Mouse (Mus musculus): Measurements from ENCODE around the gene Prkn. TPM values are rescaled to one million over a fixed set of nuclear protein-coding genes. Genes with fewer than 3 reads are reported as not detected.
A peak's percentile ranks its signal among the peaks of the same experiment; 100 is the strongest.

Prkn gene
- total RNA-seq, 2 experiments from 2014 or later, result 1.8 TPM; not detected in 1

DNA sequence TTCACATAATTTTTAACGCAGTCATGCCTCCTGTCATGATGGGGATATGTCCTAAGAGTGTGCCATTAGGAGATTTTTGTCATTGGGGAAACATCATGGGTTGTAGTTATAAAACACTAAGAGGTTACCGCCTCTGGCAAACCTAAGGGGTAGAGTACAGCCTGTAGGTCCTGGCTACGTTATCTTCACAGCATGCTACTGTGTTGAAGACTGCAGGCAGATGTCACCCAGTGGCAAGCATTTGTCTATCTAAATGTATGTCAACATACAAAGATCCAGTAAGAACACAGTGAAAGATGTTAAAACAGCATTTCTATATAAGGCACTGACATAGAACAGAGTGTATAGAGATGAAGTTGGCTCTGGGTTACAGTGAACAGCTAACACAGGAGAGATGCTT lies 1155.3 kb downstream of the Prkn start:
- ATAC-seq (replicated peaks; ENCODE audit: poor library complexity, severe bottlenecking), result no peak

DNA sequence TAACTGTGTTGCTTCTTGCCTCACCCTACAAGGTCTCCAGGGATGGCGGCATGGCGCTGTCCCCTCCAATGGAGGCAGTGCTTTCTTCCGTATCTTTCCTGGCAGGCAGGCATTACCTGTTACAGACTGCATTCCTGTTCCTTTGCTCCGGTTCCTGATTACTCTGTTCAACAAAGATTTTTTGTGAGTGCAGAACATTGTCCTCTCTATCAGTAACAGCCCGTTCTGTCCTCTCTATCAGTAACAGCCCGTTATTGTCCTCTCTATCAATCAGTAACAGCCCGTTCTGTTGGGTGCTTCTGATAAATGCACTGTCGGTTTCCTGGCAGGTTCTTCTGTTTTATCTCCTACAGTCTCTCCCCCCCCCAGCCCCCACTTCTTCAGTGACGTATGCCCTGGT lies 1156.1 kb downstream of the Prkn start:
- no peak for ATAC-seq (replicated peaks; ENCODE audit: poor library complexity, severe bottlenecking)

DNA sequence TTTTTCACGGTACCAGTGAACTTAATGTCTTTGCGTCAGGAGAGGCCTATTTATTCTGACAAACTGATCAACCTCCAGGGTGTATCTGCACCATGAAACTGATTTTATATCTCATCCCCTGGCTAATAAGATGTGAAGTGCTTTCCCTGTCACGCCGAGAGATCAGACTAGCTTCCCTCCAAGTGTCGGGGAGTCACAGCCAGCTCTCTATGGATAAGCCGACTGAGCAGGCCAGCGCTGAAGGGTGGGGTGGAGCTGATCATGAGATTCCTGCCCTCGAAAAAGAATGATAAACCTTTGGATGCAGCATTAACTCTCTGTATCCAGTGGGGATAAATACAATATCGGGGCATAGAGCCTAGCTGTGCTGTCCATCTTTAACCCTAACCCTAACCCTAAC lies 1160.1 kb downstream of the Prkn start:
- ATAC-seq (replicated peaks; ENCODE audit: poor library complexity, severe bottlenecking), result no peak

DNA sequence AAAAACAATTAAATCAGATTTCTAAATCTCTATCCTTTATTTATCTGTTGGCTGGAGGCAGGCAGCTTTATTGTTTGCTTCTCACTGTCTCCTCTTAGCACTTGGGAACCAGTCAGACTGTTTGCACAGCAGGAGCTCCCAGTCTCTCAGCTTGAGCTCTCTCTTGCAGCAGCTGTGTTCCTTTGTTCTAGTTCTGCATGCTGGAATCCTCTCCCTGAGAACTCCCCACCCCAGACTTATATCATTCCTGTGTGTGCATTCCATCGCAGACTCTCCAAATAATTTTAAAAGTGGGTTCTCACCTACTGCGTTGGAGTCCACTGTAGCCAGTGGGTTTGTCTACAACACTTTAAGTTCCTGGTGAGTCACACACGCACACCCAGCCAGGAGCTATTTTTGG lies 1181.1 kb downstream of the Prkn start:
- no peak for ATAC-seq (replicated peaks; ENCODE audit: poor library complexity, severe bottlenecking)

DNA sequence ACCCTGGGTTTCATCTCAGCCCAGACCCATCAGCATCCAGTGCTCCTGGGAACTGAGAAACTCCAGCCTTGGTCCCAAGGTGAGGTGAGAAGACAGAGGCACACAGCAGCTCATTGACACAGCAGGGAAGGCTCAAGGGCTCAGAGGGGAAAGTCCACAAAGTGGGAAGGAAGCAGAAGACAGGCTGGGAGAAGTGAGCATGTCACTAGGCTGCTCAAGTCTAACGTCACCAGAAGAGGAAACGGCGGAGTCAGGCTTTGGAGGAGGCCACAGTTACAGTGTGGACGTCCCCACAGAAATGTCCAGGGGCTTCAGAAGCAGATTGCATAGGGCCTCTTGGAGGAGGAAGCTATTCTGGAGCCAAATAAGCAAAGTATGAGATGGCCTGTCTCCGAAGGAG lies 1189.2 kb downstream of the Prkn start:
- peak; percentile 38 for ATAC-seq (replicated peaks; ENCODE audit: poor library complexity, severe bottlenecking)

DNA sequence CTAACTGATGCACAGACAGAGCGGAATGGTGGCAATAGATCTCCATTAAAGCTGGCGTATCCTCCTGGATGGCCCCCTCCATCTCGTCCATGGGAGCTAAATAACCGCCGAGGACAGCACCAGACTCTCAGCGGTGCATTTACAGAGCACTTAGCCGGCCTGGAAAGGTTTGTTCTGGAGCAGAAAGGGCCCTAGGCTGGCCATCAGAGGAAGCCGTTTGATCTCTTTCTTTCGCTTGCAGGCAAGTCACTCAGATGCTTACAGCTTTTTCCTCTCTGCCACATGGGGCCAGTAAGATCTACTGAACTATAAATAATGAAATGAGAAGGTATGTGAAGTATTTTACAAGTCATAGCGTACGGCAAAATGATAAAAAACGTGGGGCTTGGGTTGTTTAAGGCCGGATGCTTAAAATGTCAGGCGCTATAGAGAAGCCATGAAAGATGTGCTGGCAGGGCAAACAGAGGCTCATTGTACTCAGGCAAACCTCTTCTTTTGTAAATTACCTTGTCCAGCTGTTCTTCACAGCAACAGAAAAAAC lies 1189.8 kb downstream of the Prkn start:
- no peak for ATAC-seq (replicated peaks; ENCODE audit: poor library complexity, severe bottlenecking)

DNA sequence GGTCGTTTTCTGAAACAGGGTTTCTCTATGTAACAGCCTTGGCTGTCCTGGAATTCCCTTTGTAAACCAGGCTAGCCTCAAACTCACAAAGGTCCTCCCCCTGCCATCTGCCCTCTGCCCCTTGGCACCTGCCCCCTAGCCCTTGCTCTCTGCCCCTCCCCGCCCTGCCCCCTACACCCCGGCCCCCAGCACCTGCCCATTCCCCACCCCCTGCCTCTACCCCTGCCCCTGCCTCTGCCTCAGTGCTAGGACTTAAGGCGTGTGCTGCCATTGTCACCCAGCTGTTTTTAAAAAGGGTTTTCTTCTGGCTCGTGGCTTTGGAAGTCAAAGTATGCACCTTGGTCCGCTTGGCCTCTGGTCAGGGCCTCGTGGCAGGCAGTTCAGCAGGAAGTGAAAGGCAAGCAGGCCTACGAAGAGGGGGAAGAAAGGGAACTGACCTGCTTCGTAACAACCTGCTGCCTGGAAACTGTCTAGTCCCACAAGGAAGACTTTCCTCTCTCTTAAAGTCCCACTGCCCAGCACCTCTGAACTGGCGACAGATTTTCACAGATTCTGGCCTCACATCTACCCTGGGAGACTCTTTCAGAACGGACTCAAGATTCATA lies 1190.5 kb downstream of the Prkn start:
- ATAC-seq (replicated peaks; ENCODE audit: poor library complexity, severe bottlenecking), result peak; percentile 70

DNA sequence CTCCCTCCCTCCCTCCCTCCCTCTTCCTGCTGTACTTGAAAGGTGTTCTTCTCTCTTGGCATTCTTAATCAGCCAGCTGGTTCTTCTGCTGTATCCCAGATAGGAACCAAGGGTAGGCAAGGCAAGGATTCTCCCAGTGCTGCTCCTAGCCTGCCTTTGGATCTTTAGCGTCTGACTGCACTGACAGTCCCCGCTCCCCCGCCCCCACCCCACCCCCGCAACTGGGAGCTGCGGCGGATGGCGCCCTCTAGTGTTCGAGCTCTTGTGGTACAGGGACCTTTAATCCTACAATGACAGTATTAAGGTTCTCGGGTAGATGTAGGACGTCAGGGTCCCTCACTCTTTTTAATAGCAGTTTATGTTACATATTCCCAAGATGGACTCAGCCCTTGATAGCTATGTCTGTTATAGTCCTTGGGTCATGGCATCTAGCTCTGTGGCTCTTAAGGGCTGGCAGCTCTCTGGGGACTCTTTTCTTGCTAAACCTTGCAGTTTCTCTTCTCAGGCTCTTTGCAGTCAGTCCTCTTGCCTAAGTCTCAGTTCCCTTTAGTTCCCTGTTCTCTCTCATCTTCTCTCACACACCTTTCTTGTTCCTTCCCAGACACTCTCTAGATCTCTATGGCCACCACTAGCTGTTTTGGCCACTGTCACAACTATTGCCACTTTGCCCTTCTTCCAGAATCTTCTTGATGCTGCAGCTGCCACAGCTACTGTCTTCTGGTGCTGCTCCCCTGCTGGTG lies 1191.2 kb downstream of the Prkn start:
- peak; percentile 57 for ATAC-seq (replicated peaks; ENCODE audit: poor library complexity, severe bottlenecking)

DNA sequence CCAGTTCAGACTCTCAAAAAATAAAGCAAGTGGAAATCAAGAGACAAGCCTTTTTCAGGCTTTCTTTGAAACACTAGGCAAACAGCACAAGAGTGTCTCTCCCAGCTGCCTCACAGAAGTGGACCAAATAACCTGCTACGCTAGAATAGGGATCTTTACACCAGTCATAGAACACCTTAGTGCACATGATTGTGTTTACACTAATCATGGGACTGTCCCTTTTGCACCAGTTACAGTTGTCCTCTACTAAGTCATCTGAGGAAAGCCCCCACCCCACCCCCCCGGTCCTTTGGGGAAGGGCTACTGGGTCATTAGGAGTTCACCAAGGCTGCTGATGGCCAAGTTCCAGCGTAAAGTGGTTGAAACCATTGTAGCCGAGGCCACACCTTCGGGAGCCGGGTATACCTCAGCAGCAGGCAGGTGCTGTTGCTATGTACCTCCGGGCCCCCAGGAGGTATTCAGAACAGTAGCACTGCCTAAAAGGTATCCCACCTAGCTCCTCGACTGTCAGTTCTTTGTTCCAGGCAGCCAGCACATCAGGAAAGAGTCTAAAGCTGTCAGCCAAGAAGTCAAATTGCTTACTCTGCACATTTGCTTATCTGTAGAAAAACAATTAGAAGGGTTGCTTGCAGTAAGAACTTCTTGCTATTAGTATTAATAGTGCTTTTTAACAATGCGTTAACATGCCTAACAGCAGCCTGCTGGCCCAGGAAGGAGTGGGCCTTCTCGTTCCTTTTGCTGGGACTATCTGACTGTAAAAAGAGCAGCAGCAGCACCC lies 1192.0 kb downstream of the Prkn start:
- ATAC-seq (replicated peaks; ENCODE audit: poor library complexity, severe bottlenecking), result no peak

DNA sequence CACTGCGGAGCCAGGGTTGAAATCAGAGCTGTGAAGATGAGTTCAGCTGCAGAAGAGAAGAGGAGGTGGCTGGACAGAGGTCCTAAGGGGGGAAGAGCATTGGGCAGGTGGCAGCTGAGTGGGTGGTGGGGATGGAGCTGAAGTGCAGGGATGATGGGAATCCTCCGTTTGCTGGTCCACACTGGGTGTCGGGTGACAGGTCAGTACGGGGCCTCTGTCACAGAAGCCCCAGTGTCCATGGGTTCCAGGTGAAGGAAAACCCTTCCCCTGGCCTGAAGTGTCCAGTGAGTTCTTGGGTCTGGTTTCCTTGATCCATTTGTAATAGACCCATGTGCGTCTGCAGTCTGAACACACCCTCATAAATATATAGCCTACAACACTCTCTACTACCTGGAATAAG lies 1195.2 kb downstream of the Prkn start:
- ATAC-seq (replicated peaks; ENCODE audit: poor library complexity, severe bottlenecking), result no peak

DNA sequence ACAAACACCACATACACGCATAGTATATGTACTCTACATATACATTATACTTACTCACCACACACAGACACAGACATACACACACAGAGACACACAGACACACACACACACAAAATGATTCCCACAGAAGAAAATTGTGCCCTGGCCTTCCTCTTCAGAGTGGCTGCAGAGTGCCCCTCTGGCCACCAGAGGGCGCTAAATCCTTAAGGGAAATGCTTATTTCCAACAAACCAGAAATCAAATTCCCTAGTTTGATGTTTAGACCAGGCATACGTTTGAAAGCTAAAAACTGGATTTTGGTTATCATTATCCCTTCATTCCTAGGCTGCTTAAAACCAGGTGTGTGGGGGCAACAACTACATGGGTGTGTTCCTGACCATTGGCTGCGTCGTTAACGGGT lies 1196.0 kb downstream of the Prkn start:
- no peak; the same call in 1 of the 2 replicates for ATAC-seq (replicated peaks; ENCODE audit: poor library complexity, severe bottlenecking)

DNA sequence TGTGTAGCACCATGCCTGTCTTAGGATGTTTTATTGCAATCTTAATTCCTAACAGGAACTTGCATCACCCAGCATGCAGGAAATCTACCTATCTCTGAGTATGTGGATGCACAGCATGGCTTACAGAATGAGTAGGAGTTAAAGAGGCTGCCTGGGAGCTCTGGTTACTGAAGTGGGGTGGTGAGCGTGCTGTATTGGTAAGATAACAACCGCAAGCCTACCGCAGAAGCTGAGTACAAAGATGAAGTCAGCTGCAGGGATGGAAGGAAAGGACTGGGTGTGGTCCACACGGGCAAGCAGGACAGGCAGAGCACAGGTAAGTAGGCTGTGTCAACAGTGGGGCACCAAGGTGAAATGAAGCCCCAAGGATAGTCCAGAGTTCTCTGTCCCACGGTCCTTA lies 1196.9 kb downstream of the Prkn start:
- no peak for ATAC-seq (replicated peaks; ENCODE audit: poor library complexity, severe bottlenecking)

DNA sequence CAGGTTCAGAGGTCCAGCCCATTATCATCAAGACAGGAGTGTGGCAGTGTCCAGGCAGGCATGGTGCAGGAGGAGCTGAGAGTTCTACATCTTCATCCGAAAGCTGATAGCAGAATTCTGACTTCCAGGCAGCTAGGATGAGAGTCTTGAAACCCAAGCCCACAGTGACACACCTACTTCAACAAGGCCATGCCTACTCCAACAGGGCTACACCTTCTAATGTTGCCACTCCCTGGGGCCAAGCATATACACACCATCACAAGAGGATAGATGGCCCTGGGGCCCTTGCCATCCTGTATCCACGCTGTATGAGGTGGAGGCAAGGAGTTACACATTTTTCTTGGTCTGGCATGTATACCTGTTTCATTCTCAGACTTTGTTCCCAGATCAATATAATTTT lies 1197.4 kb downstream of the Prkn start:
- ATAC-seq (replicated peaks; ENCODE audit: poor library complexity, severe bottlenecking), result no peak

DNA sequence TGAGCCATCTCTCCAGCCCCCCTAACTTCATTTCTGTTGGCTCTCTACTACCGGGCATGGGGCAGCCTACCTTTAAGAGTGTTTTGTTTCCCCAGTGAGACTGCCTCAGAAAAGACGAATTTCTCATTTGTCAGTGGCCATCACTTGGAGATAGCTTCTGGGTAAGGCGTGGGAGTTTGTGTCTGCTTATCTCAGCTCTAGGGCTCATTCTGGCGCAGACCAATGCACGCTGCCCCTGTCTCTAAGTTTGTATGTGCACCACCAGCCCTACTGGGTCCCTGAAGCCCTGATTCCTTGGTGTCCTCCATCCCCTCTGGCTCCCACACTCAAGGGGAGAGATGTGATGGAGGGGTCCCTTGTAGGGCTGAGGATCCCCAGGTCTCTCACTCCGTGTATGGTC lies 1198.3 kb downstream of the Prkn start:
- ATAC-seq (replicated peaks; ENCODE audit: poor library complexity, severe bottlenecking), result no peak

DNA sequence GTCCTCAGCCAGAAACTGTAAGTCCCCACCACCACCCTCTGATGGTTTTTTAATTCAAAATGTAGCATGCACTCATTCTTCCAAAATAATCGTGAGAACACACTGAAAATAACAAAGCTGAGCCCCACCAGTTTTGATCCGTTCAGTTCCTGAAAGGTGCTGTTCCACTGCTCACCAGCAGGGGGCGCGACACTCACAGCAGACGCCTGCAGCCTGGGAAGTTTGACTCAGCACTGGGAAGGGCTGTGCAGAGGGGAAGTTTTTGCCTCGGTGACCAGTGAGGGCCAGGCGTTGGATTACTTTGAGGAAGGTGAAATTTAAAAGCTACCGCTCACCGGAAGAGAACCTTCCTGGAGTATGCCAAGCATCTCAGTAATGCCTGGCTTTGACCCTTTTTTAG lies 1199.0 kb downstream of the Prkn start:
- peak; percentile 97 for ATAC-seq (replicated peaks; ENCODE audit: poor library complexity, severe bottlenecking)

DNA sequence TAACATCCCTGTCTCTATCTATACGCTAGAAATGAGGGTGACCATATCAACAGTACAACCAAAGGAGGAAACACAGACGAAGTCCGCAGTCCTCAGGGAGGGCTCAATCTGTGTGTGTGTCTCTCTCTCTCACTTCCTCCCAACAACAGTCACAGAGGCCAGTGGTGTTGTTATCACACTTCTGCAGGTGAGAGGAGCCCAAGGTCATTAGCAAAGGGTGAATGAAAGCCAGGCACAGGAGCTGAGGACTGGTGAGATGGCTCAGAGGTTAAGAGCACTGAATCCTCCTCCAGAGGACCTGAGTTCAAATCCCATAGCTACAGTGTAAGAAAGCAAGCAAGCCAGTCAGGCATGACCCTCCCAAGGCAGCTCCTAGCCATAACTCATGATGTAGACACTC lies 1199.7 kb downstream of the Prkn start:
- no peak for ATAC-seq (replicated peaks; ENCODE audit: poor library complexity, severe bottlenecking)

DNA sequence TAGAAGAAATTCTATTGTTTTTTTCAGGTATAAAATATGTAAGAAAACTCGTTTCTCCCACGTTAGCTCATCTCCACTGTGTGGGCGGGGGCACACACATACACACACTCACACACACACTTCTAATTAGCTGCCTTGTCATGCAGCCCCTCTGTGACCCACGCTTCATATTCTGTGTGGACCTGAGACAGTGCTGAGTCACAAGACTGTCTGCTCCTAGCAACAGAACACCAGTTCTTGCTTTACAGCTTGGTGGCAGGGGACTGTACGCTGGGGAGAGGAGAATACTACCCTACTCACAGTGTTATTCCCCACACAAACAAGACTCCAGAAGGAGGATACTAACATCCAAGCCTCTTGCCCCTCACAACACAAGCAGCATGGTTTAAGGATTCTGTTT lies 1200.4 kb downstream of the Prkn start:
- no peak for ATAC-seq (replicated peaks; ENCODE audit: poor library complexity, severe bottlenecking)

DNA sequence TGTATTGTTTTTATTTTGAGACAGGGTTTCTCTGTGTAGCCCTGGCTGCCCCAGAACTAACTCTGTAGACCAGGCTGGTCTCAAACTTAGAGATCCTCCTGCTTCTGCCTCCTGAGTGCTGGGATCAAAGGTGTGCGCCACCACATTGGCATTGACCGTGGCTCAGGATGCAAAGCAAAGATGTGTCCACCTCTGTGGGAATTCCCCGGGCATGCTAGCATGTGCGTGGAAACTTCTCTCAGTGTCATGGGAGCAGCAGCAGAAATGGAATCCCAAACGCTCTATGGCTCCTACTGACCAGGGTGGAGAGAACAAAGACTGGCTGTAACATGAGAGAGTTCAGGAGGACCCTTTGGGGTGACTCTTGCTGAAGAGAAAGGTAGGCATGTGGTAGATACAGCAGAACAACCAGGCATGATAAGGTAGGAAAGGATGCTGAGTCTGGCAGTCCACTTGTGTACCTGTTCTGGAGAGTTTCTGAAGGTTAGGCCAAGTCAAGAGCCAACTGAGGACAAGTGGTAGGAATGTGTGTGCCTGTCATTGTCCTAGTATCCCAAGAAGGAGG lies 1201.0 kb downstream of the Prkn start:
- ATAC-seq (replicated peaks; ENCODE audit: poor library complexity, severe bottlenecking), result no peak

DNA sequence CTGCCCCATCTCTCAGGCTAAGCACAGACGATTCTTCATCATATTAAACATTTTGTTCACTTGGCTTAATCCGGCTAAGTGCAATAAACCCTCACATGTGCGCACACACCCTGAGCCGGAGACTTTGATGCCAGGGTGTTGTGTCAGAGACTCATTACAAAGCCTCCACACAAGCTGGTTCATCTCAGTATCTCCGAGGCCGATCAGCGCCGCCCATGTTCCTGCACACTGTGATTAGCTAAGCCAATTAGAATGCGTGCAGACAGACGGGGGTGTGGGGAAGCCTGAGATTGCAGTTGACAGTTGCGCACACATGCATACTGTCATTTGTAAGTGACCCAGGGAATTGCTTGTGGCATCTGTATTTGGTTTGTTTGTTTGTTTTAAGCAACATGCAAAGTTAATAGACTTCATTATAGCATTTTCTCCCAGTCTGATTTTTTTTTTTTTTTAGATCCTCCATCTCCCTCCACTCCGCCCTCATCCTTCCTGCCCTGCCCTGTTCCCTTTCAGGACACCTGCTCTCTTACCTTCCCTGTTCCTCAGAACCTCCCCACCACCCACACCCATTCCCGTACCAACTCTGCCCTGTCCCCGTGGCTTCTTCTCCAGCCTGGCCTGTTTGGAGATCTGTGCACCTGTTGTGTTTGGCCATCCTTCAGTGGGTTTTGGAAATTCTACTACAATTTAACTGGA lies 1202.5 kb downstream of the Prkn start:
- ATAC-seq (replicated peaks; ENCODE audit: poor library complexity, severe bottlenecking), result no peak

DNA sequence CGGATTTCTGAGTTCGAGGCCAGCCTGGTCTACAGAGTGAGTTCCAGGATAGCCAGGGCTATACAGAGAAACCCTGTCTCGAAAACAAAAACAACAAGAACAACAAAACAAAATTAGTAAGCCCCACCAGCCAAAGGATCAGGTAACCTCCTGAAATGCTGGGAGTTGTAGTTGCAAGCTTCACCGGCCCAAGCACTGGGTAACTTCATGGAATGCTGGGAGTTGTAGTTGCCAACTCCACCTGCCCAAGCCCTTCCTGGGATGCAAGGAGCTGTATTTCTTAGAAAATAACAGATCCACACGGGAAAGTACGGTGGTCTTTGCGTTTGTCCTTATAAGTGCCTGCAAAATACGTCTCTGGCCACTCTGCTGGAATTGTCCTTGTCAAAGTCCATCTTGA lies 1204.0 kb downstream of the Prkn start:
- no peak for ATAC-seq (replicated peaks; ENCODE audit: poor library complexity, severe bottlenecking)
